Mouse (Mus musculus) embryonic facial prominence, embryonic 13.5 days (tissue): ENCODE results near the gene Gdf15. TPM values are rescaled to one million over a fixed set of nuclear protein-coding genes. Genes with fewer than 3 reads are reported as not detected.

Source experiments
- ATAC-seq: fragments of 200-750 bp; cut with Nextera tagmentation; 2 replicates; pipeline ENCODE4 v1.8.0; 2017; ENCODE audit warnings: low read depth; ENCODE audit not compliant: insufficient number of reproducible peaks, insufficient read depth, low FRiP score, low TSS enrichment
- H3K27ac ChIP-seq: fragments of 300-500 bp; sonication (generic); 2 replicates; pipeline ENCODE4 v1.5.1; 2015; ENCODE audit warnings: moderate library complexity, mild to moderate bottlenecking, inconsistent platforms
- H3K27me3 ChIP-seq: fragments of 300-500 bp; sonication (generic); 2 replicates; pipeline ENCODE4 v1.6.1; 2015; ENCODE audit warnings: mild to moderate bottlenecking, inconsistent platforms
- H3K36me3 ChIP-seq: fragments of 300-500 bp; sonication (generic); 2 replicates; pipeline ENCODE4 v1.6.1; 2015; ENCODE audit warnings: mild to moderate bottlenecking, inconsistent platforms
- H3K4me1 ChIP-seq: fragments of 300-500 bp; sonication (generic); 2 replicates; pipeline ENCODE4 v1.6.1; 2015; ENCODE audit warnings: inconsistent platforms
- H3K4me2 ChIP-seq: fragments of 300-500 bp; sonication (generic); 2 replicates; pipeline ENCODE4 v1.6.1; 2015; ENCODE audit warnings: moderate library complexity, mild to moderate bottlenecking, inconsistent platforms
- H3K4me3 ChIP-seq: fragments of 300-500 bp; sonication (generic); 2 replicates; pipeline ENCODE4 v1.5.1; 2015; ENCODE audit warnings: mild to moderate bottlenecking, inconsistent platforms
- H3K9ac ChIP-seq: fragments of 300-500 bp; sonication (generic); 2 replicates; pipeline ENCODE4 v1.6.1; 2015; ENCODE audit warnings: mild to moderate bottlenecking, inconsistent platforms
- H3K9me3 ChIP-seq: fragments of 300-500 bp; sonication (generic); 2 replicates; pipeline ENCODE4 v1.6.1; 2016; ENCODE audit warnings: inconsistent platforms
- WGBS: fragments of 180-500 bp; shearing (Covaris S2); methylation state at CpG from one replicate; pipeline ENCODE4 v1.1.7; 2015; ENCODE audit warnings: mixed read lengths; 5-methylcytosine and 5-hydroxymethylcytosine counted together
- polyA plus RNA-seq: library from polyadenylated mRNA; unstranded; fragments of >200 nt; fragmentation: Nextera tagmentation; extraction: Ambion mirVana; gene quantifications from 2 replicates; pipeline ENCODE4 v1.2.1, GENCODE M21; 2015

Gdf15 gene
- polyA plus RNA-seq, 1 experiment from 2014 or later, result 0.14 TPM

- peaks cover 18% of the 10 kb centered on the region for H3K4me1 ChIP-seq
- H3K4me2 ChIP-seq, result no peak overlapping the region
- WGBS, result 66% methylated on average over 10 of the region's 10 CpGs
- H3K36me3 ChIP-seq, result peaks cover 8% of the 10 kb centered on the region; the same call in 1 of the 2 replicates
- no peaks in the 10 kb centered on the region for H3K27me3 ChIP-seq
- no peaks in the 10 kb centered on the region for H3K9me3 ChIP-seq
- ATAC-seq, result no peak
- 0 out of 2 replicates have a peak overlapping the region, but pooled peaks have one; percentile 16 for H3K9ac ChIP-seq
- no peak overlapping the region for H3K27ac ChIP-seq
- no peak overlapping the region for H3K4me3 ChIP-seq
Observed at GRCm38 (mm10) chr8:70671615-70672324, 39.5 kb upstream of the Gdf15 start.

DNA sequence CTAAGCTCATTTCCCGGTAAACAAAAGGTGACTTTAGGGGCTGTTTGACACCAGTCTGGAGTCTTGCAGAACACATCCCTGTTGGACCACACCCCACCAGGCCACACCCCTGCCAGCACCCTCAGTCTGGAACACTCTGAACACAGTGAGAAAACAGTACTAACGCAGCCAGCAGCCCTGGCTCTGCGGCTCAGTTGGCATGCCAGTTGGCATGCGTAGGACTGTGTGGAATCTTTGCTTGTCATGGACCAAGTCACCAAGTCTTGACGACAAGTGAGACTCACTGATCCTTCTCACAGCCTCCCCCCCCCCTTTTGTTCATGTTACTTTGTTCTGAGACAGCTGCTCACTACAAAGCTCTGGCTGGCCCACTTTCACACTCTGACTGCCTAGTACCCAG lies 34.8 kb upstream of the Gdf15 start:
- no peaks in the 10 kb centered on the region for H3K36me3 ChIP-seq
- H3K27ac ChIP-seq, result no peak overlapping the region
- no peaks in the 10 kb centered on the region for H3K4me1 ChIP-seq
- WGBS, result 71% methylated on average over 5 of the region's 5 CpGs
- no peak for ATAC-seq
- H3K4me2 ChIP-seq, result no peak overlapping the region
- H3K9ac ChIP-seq, result no peak overlapping the region
- H3K27me3 ChIP-seq, result no peaks in the 10 kb centered on the region
- H3K9me3 ChIP-seq, result no peaks in the 10 kb centered on the region
- H3K4me3 ChIP-seq, result no peak overlapping the region

DNA sequence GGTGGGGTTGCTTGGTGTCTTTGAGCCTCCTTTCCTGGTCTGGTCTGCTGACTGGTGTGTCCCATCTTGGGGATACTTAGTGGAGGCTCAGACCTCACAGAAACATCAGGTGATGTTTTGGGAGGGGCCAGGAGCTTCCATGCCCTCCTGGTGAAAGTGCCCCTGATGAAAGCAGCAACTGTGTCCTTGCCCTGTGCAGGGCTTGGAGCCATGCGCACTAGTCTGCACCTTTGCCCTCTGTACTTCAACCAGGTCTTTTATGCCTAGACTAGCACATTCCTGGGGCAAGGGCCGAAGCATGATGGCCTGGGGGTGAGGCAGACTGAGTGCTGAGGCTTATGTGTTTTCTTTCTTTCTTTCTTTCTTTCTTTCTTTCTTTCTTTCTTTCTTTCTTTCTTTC lies 33.3 kb upstream of the Gdf15 start:
- Histone ChIP-seq H3K27ac (no peak overlapping the region), H3K27me3 (no peaks in the 10 kb centered on the region), H3K36me3 (no peaks in the 10 kb centered on the region), H3K9me3 (no peaks in the 10 kb centered on the region), H3K4me2 (no peak overlapping the region), H3K4me1 (peaks cover 2% of the 10 kb centered on the region; the same call in 1 of the 2 replicates), H3K9ac (no peak overlapping the region), H3K4me3 (no peak overlapping the region)
- ATAC-seq, result no peak
- WGBS, result 39% methylated on average over 2 of the region's 2 CpGs

DNA sequence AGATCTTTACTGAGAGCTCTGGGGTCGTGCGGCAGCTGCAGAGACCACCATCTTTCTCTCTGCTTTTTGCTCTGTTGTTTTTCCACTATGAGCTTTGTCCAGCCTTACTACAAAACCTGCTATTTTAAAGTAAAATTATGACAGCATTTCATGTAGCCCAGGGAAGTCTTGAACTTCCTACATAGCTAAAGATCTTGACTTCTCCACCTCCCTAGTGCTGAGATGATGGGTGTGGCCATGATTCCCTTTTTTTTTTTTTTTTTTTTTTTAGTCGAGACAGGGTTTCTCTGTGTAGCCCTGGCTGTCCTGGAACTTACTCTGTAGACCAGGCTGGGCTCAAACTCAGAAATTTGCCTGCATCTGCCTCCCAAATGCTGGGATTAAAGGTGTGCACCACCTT lies 32.4 kb upstream of the Gdf15 start:
- Histone ChIP-seq H3K27me3 (no peaks in the 10 kb centered on the region), H3K36me3 (no peaks in the 10 kb centered on the region), H3K4me2 (no peak overlapping the region), H3K9me3 (no peaks in the 10 kb centered on the region), H3K4me3 (no peak overlapping the region), H3K4me1 (peaks cover 10% of the 10 kb centered on the region; the same call in 1 of the 2 replicates), H3K27ac (no peak overlapping the region), H3K9ac (no peak overlapping the region)
- WGBS, result 83% methylated on average over 3 of the region's 3 CpGs
- ATAC-seq, result no peak

DNA sequence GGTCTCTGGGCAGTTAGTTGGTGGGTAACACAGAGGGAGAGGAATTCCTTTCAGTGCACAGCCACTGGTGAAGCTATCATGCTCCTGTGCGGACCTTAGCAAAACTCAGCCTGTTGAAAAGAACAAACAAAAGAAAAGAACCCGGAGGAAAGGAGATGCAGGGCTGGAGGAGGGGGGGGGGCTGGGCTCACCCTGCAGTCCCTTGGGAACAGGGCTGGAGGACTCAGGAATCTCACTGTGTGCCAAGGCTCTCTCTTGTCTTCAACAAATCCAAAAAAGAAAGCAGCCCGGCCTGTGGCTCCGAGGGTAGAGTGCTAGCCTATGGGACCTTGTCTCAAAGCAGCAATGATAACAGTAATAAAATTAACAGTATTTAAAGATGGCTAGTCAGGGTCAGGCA lies 31.4 kb upstream of the Gdf15 start:
- H3K27ac ChIP-seq, result no peak overlapping the region
- H3K4me2 ChIP-seq, result no peak overlapping the region
- H3K4me3 ChIP-seq, result no peak overlapping the region
- no peaks in the 10 kb centered on the region for H3K9me3 ChIP-seq
- H3K9ac ChIP-seq, result no peak overlapping the region
- peaks cover 14% of the 10 kb centered on the region for H3K4me1 ChIP-seq
- WGBS, result 68% methylated on average over 4 of the region's 4 CpGs
- no peaks in the 10 kb centered on the region for H3K27me3 ChIP-seq
- no peak for ATAC-seq
- no peaks in the 10 kb centered on the region for H3K36me3 ChIP-seq

GRCm38 (mm10) chr8:70660273-70660725 lies 28.0 kb upstream of the Gdf15 start, which contains the start of gene Pgpep1:
Gene Pgpep1 (minus strand): TSS chr8:70660388.
- ATAC-seq, result peak; percentile 44
- Histone ChIP-seq H3K4me3 (peak within 1 kb of the TSS; percentile 80), H3K9ac (peak within 1 kb of the TSS; percentile 88), H3K27ac (peak within 1 kb of the TSS; percentile 83), H3K4me2 (peak within 1 kb of the TSS; percentile 93), H3K9me3 (no peaks in the 10 kb centered on the region), H3K27me3 (no peaks in the 10 kb centered on the region), H3K4me1 (peaks cover 27% of the 10 kb centered on the region), H3K36me3 (peaks cover 25% of the 10 kb centered on the region)
- 3% methylated on average over 14 of the region's 14 CpGs for WGBS

GRCm38 (mm10) chr8:70659604-70660272 lies 27.5 kb upstream of the Gdf15 start:
- H3K27ac ChIP-seq, result peak overlapping the region; percentile 83
- peaks cover 30% of the 10 kb centered on the region for H3K36me3 ChIP-seq
- peak; percentile 97 for ATAC-seq
- peaks cover 27% of the 10 kb centered on the region for H3K4me1 ChIP-seq
- H3K4me3 ChIP-seq, result peak overlapping the region; percentile 80
- H3K9me3 ChIP-seq, result no peaks in the 10 kb centered on the region
- peak overlapping the region; percentile 93 for H3K4me2 ChIP-seq
- WGBS, result 1% methylated on average over 44 of the region's 44 CpGs
- peak overlapping the region; percentile 88 for H3K9ac ChIP-seq
- no peaks in the 10 kb centered on the region for H3K27me3 ChIP-seq

DNA sequence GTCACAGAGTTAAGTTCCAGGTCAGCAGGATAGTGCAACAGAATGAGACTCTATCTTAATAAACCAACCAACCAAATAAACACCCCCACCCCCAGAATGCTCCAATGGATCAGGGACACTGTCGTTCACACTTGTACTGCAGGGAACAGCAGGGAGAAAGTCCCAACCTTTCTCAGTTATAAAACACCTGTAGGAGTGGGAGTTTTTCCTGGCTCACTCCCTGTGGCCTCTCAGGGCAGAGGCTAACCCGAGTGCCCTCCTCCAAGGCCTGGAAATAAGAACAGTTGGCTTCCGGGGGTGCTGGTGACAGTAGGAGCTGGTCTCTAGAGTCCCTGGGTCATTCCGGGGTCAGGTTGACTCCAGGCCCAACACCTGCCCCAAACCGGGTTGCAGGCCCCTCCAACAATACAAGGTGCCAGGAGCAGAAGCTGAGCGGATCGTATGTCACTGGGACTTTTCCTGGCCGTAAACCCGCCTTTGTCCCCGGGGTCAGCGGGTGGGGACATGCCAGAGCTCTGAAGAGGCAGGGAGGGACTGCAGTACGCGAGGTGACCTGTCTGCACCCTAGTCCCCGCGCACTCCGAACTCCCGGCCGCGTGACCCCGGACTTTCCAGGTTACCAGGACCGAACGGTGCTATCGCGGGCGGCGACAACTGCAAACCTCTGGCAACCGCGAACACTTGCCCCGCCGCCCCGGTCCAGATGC lies 26.8 kb upstream of the Gdf15 start:
- WGBS, result 1% methylated on average over 31 of the region's 31 CpGs
- H3K9ac ChIP-seq, result peak overlapping the region; percentile 88
- no peaks in the 10 kb centered on the region for H3K9me3 ChIP-seq
- H3K4me2 ChIP-seq, result peak overlapping the region; percentile 93
- peaks cover 27% of the 10 kb centered on the region for H3K4me1 ChIP-seq
- peaks cover 37% of the 10 kb centered on the region for H3K36me3 ChIP-seq
- H3K27ac ChIP-seq, result peak overlapping the region; percentile 60
- H3K4me3 ChIP-seq, result peak overlapping the region; percentile 80
- no peaks in the 10 kb centered on the region for H3K27me3 ChIP-seq
- ATAC-seq, result 0 out of 2 replicates have a peak, but pooled peaks have one; percentile 23

GRCm38 (mm10) chr8:70657739-70658138 lies 25.5 kb upstream of the Gdf15 start:
- Histone ChIP-seq H3K36me3 (peaks cover 40% of the 10 kb centered on the region), H3K4me2 (no peak overlapping the region; the same call in 1 of the 2 replicates), H3K4me3 (no peak overlapping the region), H3K27ac (no peak overlapping the region), H3K27me3 (no peaks in the 10 kb centered on the region), H3K4me1 (peaks cover 27% of the 10 kb centered on the region), H3K9me3 (no peaks in the 10 kb centered on the region), H3K9ac (0 out of 2 replicates have a peak overlapping the region, but pooled peaks have one; percentile 88)
- ATAC-seq, result no peak
- 85% methylated on average over 2 of the region's 2 CpGs for WGBS

DNA sequence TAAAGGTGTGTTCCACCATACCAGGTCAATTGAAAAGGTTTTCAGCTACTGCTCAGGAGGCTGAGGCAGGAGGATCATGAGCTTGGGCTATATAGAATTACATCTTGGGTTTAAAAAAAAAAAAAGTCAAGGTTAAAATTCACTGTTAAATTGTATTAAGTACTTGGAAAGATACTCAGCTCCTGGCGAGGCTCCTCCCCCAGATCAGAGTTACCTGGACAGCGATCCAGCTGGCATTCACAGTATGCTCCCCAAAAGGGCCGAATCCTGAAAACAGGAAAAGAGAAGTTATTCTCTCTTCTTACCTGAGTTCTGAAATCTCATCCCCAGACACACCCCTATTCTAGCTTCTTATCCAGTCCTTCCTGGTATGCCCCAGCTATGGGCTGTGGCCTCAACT lies 25.0 kb upstream of the Gdf15 start:
- ATAC-seq, result no peak
- no peak overlapping the region for H3K4me2 ChIP-seq
- H3K4me1 ChIP-seq, result peaks cover 27% of the 10 kb centered on the region
- H3K27ac ChIP-seq, result no peak overlapping the region
- peaks cover 45% of the 10 kb centered on the region for H3K36me3 ChIP-seq
- no peaks in the 10 kb centered on the region for H3K9me3 ChIP-seq
- H3K4me3 ChIP-seq, result no peak overlapping the region
- 0 out of 2 replicates have a peak overlapping the region, but pooled peaks have one; percentile 88 for H3K9ac ChIP-seq
- WGBS, result 94% methylated on average over 3 of the region's 3 CpGs
- no peaks in the 10 kb centered on the region for H3K27me3 ChIP-seq

DNA sequence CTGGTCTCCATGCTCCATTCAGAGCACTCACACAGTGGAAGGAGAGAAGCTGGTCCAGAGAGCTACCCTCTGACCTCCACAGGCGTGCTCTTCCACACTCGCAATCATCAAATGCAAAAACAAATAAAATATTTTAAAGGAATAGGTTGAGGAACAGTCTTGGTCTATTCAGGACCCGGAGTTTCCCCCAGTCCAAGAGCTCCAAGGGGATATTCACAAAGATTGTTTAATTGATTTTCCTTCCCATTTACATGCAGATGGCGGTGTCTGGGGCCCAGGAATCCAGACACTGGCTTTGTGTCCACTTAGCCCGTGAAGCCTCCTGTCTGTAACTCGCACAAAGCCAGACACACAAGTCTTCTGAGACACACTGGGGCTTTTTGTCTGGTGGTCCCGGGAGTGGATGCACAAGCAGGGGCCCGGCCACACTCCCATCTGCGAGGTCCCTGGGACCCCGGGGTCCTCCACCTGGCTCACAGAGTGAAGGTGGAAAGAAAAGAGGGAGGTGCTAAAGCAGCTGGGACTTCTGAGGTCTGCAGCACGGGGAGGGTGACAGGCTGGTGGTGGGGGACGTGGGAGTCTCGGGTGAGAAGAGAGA lies 24.0 kb upstream of the Gdf15 start:
- H3K9ac ChIP-seq, result no peak overlapping the region
- peaks cover 54% of the 10 kb centered on the region for H3K36me3 ChIP-seq
- no peak overlapping the region for H3K4me3 ChIP-seq
- no peak overlapping the region for H3K4me2 ChIP-seq
- H3K4me1 ChIP-seq, result peaks cover 27% of the 10 kb centered on the region
- no peaks in the 10 kb centered on the region for H3K27me3 ChIP-seq
- H3K27ac ChIP-seq, result no peak overlapping the region
- WGBS, result 59% methylated on average over 13 of the region's 13 CpGs
- H3K9me3 ChIP-seq, result no peaks in the 10 kb centered on the region
- no peak for ATAC-seq
